Mouse (Mus musculus): ENCODE measurements around the gene Bckdk.
"Not testable (repeated sequence)": the region's sequence is repeated elsewhere in the genome, so short reads cannot be mapped to it uniquely, and the experiment has no call there.

The Bckdk gene

GRCm38 (mm10) chr7:127932273-127933031, 28.6 kb downstream of the Bckdk start:
- DNase-seq, result no peak

GRCm38 (mm10) chr7:127934075-127934474, 30.2 kb downstream of the Bckdk start:
- peak in 1 of 2 experiments; percentile 22 for DNase-seq

- DNase-seq, result peak; percentile 97
Observed at GRCm38 (mm10) chr7:127935028-127935722, 31.3 kb downstream of the Bckdk start.

GRCm38 (mm10) chr7:127935748-127936159, 31.9 kb downstream of the Bckdk start:
- DNase-seq, result no peak

- DNase-seq, result peak; percentile 27 to 43
Observed at GRCm38 (mm10) chr7:127936216-127936884, 32.5 kb downstream of the Bckdk start.

- DNase-seq, result not testable (repeated sequence)
Observed at GRCm38 (mm10) chr7:127942097-127942496, 38.2 kb downstream of the Bckdk start.

GRCm38 (mm10) chr7:127944614-127945013, 40.7 kb downstream of the Bckdk start:
- DNase-seq, result no peak

- DNase-seq, result no peak
Observed at GRCm38 (mm10) chr7:127946470-127947023, 42.7 kb downstream of the Bckdk start, which contains the start of gene Prss36. Gene Prss36 (minus strand): TSS chr7:127946725.

GRCm38 (mm10) chr7:127952864-127953581, 49.1 kb downstream of the Bckdk start:
- no peak for DNase-seq

GRCm38 (mm10) chr7:127959364-127959763, 55.5 kb downstream of the Bckdk start:
- no peak for DNase-seq
